Mouse (Mus musculus) stomach, postnatal 0 days (tissue): ENCODE data around the gene Fam69a.

Experiments
- CTCF ChIP-seq: IDR thresholded peaks from 2 replicates; pipeline ENCODE4 v1.5.1; 2016; ENCODE audit warnings: antibody characterized with exemption, low read depth, mild to moderate bottlenecking, moderate library complexity
- EP300 ChIP-seq: optimal IDR thresholded peaks from 2 replicates; pipeline ENCODE3; 2016; ENCODE audit warnings: antibody characterized with exemption

DNA sequence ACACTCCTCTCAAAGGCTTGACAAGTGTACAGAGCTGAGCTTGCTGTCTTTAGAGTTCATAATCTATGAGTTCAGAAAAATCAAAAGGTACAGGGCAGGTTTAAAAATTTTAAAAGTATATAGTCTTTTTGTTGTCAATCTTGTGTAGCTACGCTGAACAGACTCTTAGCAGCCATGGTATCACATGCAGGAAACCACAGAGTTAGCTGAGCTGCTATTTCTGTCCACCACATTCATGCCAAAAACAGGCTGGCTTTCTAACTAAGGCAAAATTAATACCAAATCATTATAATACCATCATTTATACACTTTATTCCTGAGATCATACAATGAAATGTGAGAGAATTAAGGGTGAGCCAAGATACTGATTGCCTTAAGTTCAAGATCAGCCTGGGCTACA, 40.4 kb downstream of the Fam69a start:
- TF ChIP-seq CTCF: no peak
- TF ChIP-seq EP300: no peak
